Mouse (Mus musculus) heart, embryonic 12.5 days (tissue): ENCODE measurements at regions not wholly inside any gene's neighbourhood (a gene's known extent, or its start where the extent isn't known, plus 50 kb on each side); places are given as distances from the start of the nearest gene placed in this dataset.

Experiments
- ATAC-seq: fragments of 200-750 bp; cut with Nextera tagmentation; 2 replicates; pipeline ENCODE4 v1.8.0; 2017; ENCODE audit warnings: moderate TSS enrichment, moderate library complexity; ENCODE audit not compliant: insufficient number of reproducible peaks, low FRiP score
- H3K27ac ChIP-seq: fragments of 300-500 bp; sonication (generic); 2 replicates; pipeline ENCODE4 v1.5.1; 2016; ENCODE audit warnings: mild to moderate bottlenecking, moderate library complexity; ENCODE audit not compliant: poor library complexity, severe bottlenecking
- H3K27me3 ChIP-seq: fragments of 300-500 bp; sonication (generic); replicated peaks from 2 replicates; pipeline ENCODE4 v1.6.1; 2016; ENCODE audit warnings: mild to moderate bottlenecking, moderate library complexity
- H3K36me3 ChIP-seq: fragments of 300-500 bp; sonication (generic); 2 replicates; pipeline ENCODE4 v1.6.1; 2016; ENCODE audit warnings: mild to moderate bottlenecking, moderate library complexity
- H3K4me1 ChIP-seq: fragments of 300-500 bp; sonication (generic); replicated peaks from 2 replicates; pipeline ENCODE4 v1.6.1; 2016; ENCODE audit warnings: mild to moderate bottlenecking
- H3K4me2 ChIP-seq: fragments of 300-500 bp; sonication (generic); 2 replicates; pipeline ENCODE4 v1.6.1; 2016; ENCODE audit warnings: mild to moderate bottlenecking, moderate library complexity
- H3K4me3 ChIP-seq: fragments of 300-500 bp; sonication (generic); 2 replicates; pipeline ENCODE4 v1.5.1; 2016; ENCODE audit warnings: mild to moderate bottlenecking
- H3K9ac ChIP-seq: fragments of 300-500 bp; sonication (generic); 2 replicates; pipeline ENCODE4 v1.6.1; 2016; ENCODE audit warnings: mild to moderate bottlenecking, moderate library complexity
- H3K9me3 ChIP-seq: fragments of 300-500 bp; sonication (generic); replicated peaks from 2 replicates; pipeline ENCODE4 v1.6.1; 2016; ENCODE audit warnings: mild to moderate bottlenecking, moderate library complexity
- WGBS: fragments of 180-500 bp; shearing (Covaris S2); methylation state at CpG from one replicate; pipeline ENCODE4 v1.1.7; 2016; 5-methylcytosine and 5-hydroxymethylcytosine counted together

DNA sequence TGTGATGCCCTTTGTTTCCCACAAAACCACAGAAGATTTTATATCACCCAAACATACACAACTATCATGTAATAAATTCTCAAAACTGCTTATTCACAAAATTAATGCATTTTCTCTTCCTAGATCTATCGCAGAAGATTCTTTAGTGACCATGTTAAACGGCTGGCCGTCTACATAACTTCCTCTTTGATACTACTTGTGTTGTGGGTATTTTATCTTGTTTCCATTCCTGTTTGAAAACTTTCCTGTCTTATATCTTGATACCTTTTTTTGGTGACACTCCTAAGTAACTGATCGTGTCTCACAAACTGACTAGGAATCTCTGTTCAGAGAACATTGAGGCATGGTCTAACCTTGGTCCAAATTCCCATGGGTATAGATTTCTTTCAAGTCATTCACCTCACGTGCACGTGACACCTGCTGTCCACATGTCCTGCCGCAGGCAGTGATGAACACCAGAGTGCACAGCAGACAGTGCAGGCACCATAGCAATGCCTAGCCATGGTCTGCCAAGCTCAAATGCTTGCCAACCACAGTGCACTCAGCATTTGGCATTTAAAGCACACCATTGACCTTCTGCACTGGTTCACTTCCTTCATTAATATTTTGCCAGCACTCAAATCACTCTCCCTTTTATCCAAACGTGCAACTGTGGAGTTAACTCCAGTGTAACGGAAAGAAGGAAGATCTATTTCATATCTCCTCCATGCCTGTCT, 155.6 kb upstream of the Dio2 start:
- no peaks in the 10 kb centered on the region for H3K27me3 ChIP-seq
- H3K36me3 ChIP-seq, result no peaks in the 10 kb centered on the region
- H3K4me1 ChIP-seq, result peaks cover 3% of the 10 kb centered on the region; the same call in 1 of the 2 replicates
- no peaks in the 10 kb centered on the region for H3K9me3 ChIP-seq
- no peak overlapping the region for H3K4me3 ChIP-seq
- no peak overlapping the region for H3K4me2 ChIP-seq
- H3K9ac ChIP-seq, result no peak overlapping the region
- WGBS, result 68% methylated on average over 9 of the region's 9 CpGs
- ATAC-seq, result no peak
- no peak overlapping the region for H3K27ac ChIP-seq

DNA sequence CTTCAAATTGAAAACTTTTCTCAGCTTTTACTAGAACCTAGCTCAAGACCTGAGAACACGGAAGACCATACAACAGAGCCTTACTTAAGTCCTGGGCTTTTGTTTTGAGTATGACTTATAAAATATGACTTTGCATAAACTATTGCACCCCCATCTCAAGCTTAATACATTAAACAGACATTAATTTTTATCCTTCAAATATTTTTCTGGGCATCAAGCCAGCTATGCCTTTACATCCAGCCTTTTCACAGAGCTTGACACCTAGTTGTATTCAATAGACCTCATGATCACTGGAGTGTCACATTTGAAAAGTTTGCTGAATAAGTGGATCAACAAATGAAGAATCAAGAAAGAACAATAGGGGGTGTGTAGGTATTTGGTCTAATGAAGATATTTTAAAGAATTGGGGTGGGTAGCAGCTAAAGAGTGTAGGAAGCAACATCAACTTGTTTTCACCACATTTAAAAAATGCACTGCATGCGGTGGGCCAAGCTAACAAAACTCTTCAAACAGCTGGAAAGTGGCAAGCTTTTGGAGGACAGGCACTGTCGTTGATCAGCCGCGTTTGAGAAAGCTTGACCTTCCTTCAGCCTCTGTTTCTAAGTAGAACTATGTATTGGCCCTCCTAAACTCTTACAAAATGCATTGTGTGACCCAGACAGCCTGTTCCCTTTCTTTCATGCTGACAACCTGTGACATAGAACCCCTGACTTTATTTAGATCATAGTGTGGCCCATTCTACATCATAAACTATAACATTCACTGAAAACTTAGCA, 138.2 kb upstream of the Dio2 start:
- Histone ChIP-seq H3K9ac (no peak overlapping the region), H3K27me3 (no peaks in the 10 kb centered on the region), H3K4me1 (no peaks in the 10 kb centered on the region), H3K4me3 (no peak overlapping the region), H3K4me2 (no peak overlapping the region), H3K27ac (no peak overlapping the region), H3K9me3 (no peaks in the 10 kb centered on the region), H3K36me3 (no peaks in the 10 kb centered on the region)
- 80% methylated on average over 5 of the region's 5 CpGs for WGBS
- no peak for ATAC-seq

DNA sequence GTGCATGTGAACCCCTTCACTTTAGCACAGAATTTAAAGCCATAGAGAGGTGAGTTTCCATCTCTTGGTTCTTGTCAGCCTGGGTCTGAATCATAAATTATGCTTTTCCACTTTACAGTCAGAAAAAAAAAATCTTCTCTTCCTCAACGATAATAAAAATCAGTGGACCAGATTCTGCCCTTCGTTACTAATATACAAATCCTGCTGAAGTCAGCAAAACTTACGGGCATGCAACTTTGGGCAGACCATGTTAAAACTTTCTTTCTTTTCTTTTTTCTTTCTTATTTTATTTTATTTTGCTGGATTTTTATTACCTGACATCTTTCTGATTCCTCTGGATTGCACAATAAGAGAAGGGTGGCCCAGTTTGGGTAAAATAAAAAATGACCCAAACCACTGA, 136.6 kb upstream of the Dio2 start:
- no peaks in the 10 kb centered on the region for H3K4me1 ChIP-seq
- WGBS, result 89% methylated on average over 3 of the region's 3 CpGs
- no peak overlapping the region for H3K4me3 ChIP-seq
- no peak overlapping the region for H3K4me2 ChIP-seq
- H3K36me3 ChIP-seq, result no peaks in the 10 kb centered on the region
- H3K9ac ChIP-seq, result no peak overlapping the region
- no peak overlapping the region for H3K27ac ChIP-seq
- H3K9me3 ChIP-seq, result no peaks in the 10 kb centered on the region
- no peak for ATAC-seq
- no peaks in the 10 kb centered on the region for H3K27me3 ChIP-seq

DNA sequence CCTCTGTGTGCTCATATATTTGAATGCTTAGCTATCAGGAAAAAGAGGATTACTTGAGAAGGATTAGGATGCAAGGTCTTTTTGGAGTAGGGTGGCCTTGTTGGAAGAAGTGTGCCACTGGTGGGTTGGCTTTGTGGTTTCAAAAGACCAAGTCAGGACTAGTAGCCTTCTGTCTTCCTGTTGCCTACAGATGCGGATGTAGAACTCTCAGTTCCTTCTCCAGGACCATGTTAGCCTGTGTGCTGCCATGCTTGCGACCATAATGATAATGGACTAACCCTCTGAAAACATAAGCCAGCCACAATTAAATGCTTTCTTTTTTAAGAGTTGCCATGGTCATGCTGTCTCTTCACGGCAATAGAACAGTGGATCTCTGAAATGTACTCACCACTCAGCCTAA, 135.7 kb upstream of the Dio2 start:
- H3K9me3 ChIP-seq, result no peaks in the 10 kb centered on the region
- no peak overlapping the region for H3K4me3 ChIP-seq
- H3K36me3 ChIP-seq, result no peaks in the 10 kb centered on the region
- no peak overlapping the region for H3K27ac ChIP-seq
- H3K4me2 ChIP-seq, result no peak overlapping the region
- no peaks in the 10 kb centered on the region for H3K4me1 ChIP-seq
- H3K27me3 ChIP-seq, result no peaks in the 10 kb centered on the region
- 85% methylated on average over 3 of the region's 3 CpGs for WGBS
- ATAC-seq, result no peak
- no peak overlapping the region for H3K9ac ChIP-seq

DNA sequence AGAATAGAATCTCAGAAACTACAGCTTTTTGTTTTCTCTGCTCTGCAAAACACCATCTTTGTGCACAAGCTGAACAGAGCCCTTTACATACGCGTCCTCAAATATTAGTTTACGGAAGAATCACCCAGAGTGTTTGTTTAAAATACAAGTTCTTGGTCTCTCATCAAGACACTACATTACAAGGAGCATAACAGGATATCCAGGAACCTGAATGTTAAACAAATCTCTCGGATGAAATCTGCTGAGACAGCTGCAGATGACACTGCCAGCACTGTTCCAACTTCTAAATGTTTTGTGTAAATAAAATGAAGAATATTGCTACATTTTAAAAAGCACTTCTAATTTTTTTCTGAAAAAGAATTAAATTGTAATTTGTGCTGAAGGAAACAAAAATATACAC, 128.4 kb upstream of the Dio2 start:
- no peak overlapping the region for H3K9ac ChIP-seq
- no peaks in the 10 kb centered on the region for H3K27me3 ChIP-seq
- H3K36me3 ChIP-seq, result no peaks in the 10 kb centered on the region
- H3K4me3 ChIP-seq, result no peak overlapping the region
- WGBS, result 89% methylated on average over 4 of the region's 4 CpGs
- no peaks in the 10 kb centered on the region for H3K4me1 ChIP-seq
- no peaks in the 10 kb centered on the region for H3K9me3 ChIP-seq
- no peak overlapping the region for H3K27ac ChIP-seq
- no peak for ATAC-seq
- H3K4me2 ChIP-seq, result no peak overlapping the region

DNA sequence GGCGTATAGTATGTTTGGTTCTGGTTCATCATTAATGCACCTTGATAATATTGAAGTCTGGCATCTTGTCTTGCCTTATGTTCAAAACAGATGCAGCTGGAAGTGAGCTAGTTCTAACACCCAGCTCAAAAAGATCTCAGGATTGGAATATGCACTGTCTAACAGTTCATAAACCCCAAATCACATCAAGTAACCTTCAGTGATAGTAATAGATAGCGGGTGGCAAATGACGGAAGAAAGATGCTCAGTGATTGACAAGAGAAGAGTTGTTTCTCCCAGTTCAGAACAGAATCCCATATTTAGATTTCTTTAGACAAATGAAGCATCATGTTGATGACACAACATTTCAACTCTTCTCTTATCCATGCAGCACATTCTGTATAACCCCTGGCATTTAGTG, 124.4 kb upstream of the Dio2 start:
- ATAC-seq, result no peak
- H3K27me3 ChIP-seq, result no peaks in the 10 kb centered on the region

DNA sequence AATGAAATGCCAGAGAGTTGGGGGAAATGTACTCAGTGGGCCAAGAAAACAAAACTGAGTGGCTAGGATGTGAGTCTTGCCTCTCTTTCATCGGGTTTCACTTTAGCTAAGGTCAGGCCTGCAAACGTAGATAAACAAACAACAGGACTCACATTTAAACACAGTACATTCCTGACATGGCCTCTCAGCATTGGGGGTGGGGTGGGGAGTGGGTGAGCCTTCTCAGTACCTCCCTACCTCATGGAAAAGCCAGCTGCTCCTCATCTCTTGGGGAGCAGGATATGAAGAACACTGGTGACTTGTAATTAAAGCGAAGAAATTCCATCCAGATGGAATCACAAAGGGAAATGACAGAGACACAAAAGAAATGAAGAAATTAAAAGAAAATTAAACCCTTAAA, 119.5 kb upstream of the Dio2 start:
- Histone ChIP-seq H3K4me3 (no peak overlapping the region), H3K36me3 (no peaks in the 10 kb centered on the region), H3K27ac (no peak overlapping the region), H3K27me3 (no peaks in the 10 kb centered on the region), H3K9me3 (no peaks in the 10 kb centered on the region), H3K4me2 (no peak overlapping the region), H3K4me1 (0 out of 2 replicates have a peak, but pooled peaks cover 3% of the 10 kb centered on the region), H3K9ac (no peak overlapping the region; the same call in 1 of the 2 replicates)
- ATAC-seq, result no peak
- 27% methylated on average over 3 of the region's 3 CpGs for WGBS

More for the DNA sequence above, 124.4 kb upstream of the Dio2 start:
- Histone ChIP-seq H3K4me1 (0 out of 2 replicates have a peak, but pooled peaks cover 2% of the 10 kb centered on the region), H3K9ac (no peak overlapping the region), H3K9me3 (no peaks in the 10 kb centered on the region), H3K4me2 (no peak overlapping the region), H3K36me3 (no peaks in the 10 kb centered on the region), H3K27ac (no peak overlapping the region), H3K4me3 (no peak overlapping the region)
- 84% methylated on average over 3 of the region's 3 CpGs for WGBS

DNA sequence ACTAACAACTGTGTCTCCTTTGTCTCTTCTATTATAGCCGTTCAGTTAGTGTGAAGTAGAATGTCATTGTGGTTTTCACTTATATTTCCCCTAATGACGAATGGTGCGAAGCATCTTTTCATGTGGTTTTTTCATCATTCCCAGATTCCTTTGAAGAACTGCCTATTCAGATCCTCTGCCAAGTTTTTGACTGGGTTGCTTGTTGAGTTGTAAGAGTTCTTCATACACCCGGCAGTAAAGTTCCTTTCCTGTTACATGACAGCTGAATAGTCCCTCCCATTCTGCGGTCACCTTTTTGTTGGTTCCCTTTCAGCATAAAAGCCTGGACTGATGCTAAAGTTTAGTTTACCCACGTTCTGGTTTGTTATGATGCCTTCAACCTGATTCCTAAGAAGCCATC, 72.4 kb upstream of the Dio2 start:
- no peak overlapping the region for H3K27ac ChIP-seq
- WGBS, result 71% methylated on average over 6 of the region's 6 CpGs
- no peak overlapping the region for H3K4me3 ChIP-seq
- H3K4me1 ChIP-seq, result no peaks in the 10 kb centered on the region
- no peaks in the 10 kb centered on the region for H3K9me3 ChIP-seq
- no peaks in the 10 kb centered on the region for H3K36me3 ChIP-seq
- H3K4me2 ChIP-seq, result no peak overlapping the region
- no peaks in the 10 kb centered on the region for H3K27me3 ChIP-seq
- no peak for ATAC-seq
- H3K9ac ChIP-seq, result no peak overlapping the region

DNA sequence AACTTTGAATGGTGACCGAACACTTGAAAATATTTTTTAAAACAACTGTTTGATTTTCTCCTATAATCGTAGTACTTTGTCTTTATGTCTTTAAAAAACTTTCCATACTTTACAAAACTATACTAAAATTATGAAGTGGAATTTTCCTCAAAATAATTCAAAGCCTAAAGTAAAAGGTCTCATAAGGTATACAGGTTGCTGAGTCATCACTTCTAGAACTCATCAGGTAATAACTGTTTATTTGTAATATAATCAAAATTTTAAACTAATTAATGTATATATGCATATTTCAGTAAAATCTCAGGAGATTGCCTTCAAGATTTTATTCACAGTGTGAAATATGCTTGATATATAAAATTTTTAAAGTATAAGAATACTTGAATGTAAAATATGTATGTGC, 52.3 kb upstream of the Dio2 start:
- Histone ChIP-seq H3K4me2 (no peak overlapping the region), H3K27ac (no peak overlapping the region), H3K4me3 (no peak overlapping the region), H3K9me3 (no peaks in the 10 kb centered on the region), H3K27me3 (no peaks in the 10 kb centered on the region), H3K36me3 (no peaks in the 10 kb centered on the region), H3K4me1 (no peaks in the 10 kb centered on the region), H3K9ac (no peak overlapping the region)
- ATAC-seq, result no peak
- WGBS, result 91% methylated on average over 2 of the region's 2 CpGs
